Mouse (Mus musculus) ES-E14 (cell line): ENCODE data around the gene Tns1. TPM values are rescaled to one million over a fixed set of nuclear protein-coding genes. Genes with fewer than 3 reads are reported as not detected.

ENCODE experiments used
- DNase-seq: peaks from one replicate; pipeline ENCODE4 v3.0.0-alpha.2; 2013; ENCODE audit warnings: low read depth, low spot score
- H3K27ac ChIP-seq: 2 replicates; pipeline ENCODE4 v1.5.1; 2012; ENCODE audit warnings: low read depth, mild to moderate bottlenecking, low read length, moderate library complexity, mixed read lengths; ENCODE audit not compliant: poor library complexity, insufficient read depth, severe bottlenecking
- H3K36me3 ChIP-seq: 2 replicates; pipeline ENCODE4 v1.6.1; 2012; ENCODE audit warnings: mild to moderate bottlenecking, low read length, moderate library complexity, mixed read lengths; ENCODE audit not compliant: control insufficient read depth, poor library complexity, insufficient read depth, severe bottlenecking
- H3K4me1 ChIP-seq, 2 experiments: fragments of 150-350 bp in 1 of 2; sonication (generic) in 1 of 2; 2 replicates each; pipeline ENCODE4 v1.6.1; 2012; ENCODE audit warnings: low read length in 2 of 2, mild to moderate bottlenecking in 1 of 2, mixed read lengths in 1 of 2; ENCODE audit not compliant: control insufficient read depth in 2 of 2, insufficient read depth in 2 of 2, poor library complexity in 1 of 2
- H3K4me3 ChIP-seq, 2 experiments: fragments of 150-350 bp in 1 of 2; sonication (generic) in 1 of 2; 2 replicates each; pipeline ENCODE4 v1.5.1; 2012; ENCODE audit warnings: low read length in 2 of 2, low read depth in 1 of 2, mild to moderate bottlenecking in 1 of 2, mixed read lengths in 1 of 2; ENCODE audit not compliant: insufficient read depth in 1 of 2, poor library complexity in 1 of 2, severe bottlenecking in 1 of 2
- H3K9ac ChIP-seq: 2 replicates; pipeline ENCODE4 v1.6.1; 2012; ENCODE audit warnings: low read depth, mild to moderate bottlenecking, low read length, mixed read lengths; ENCODE audit not compliant: poor library complexity, insufficient read depth, severe bottlenecking
- H3K9me3 ChIP-seq: fragments of 150-350 bp; sonication (generic); 2 replicates; pipeline ENCODE4 v1.6.1; 2012; ENCODE audit warnings: low read depth, mild to moderate bottlenecking, low read length; ENCODE audit not compliant: control insufficient read depth, insufficient read depth
- CHD2 ChIP-seq: IDR thresholded peaks from 2 replicates; pipeline ENCODE4 v1.6.1; 2014; ENCODE audit warnings: mild to moderate bottlenecking, low read depth, low read length, inconsistent platforms
- HCFC1 ChIP-seq: IDR thresholded peaks from 2 replicates; pipeline ENCODE4 v1.6.1; 2012; ENCODE audit warnings: low read length, inconsistent platforms, borderline replicate concordance; ENCODE audit not compliant: insufficient read depth
- MAFK ChIP-seq: IDR thresholded peaks from 2 replicates; pipeline ENCODE4 v1.6.1; 2014; ENCODE audit warnings: mild to moderate bottlenecking, low read depth, low read length, inconsistent platforms; ENCODE audit not compliant: insufficient read depth
- ZC3H11A ChIP-seq: IDR thresholded peaks from 2 replicates; pipeline ENCODE4 v1.6.1; 2012; ENCODE audit warnings: low read depth, mild to moderate bottlenecking, inconsistent platforms, low read length, borderline replicate concordance
- ZNF384 ChIP-seq: IDR thresholded peaks from 2 replicates; pipeline ENCODE4 v1.6.1; 2012; ENCODE audit warnings: low read depth, low read length, inconsistent platforms
- in situ Hi-C, 2 experiments: fragments of 600-800 bp; cut with MboI; formaldehyde crosslinking; loops; one replicate each; pipeline ENCODE4 v1.15.1; 2025; ENCODE audit warnings: low sequenced_read_pairs in 2 of 2, inconsistent platforms in 1 of 2; ENCODE audit not compliant: unreplicated experiment in 2 of 2
- total RNA-seq: library from RNA; depleted of rRNA; stranded (reverse); fragments of 300-350 nt; gene quantifications from 2 replicates; pipeline ENCODE4 v1.2.3, GENCODE M21; 2012

Gene Tns1
- total RNA-seq, 1 experiment = 9.5 TPM

DNA sequence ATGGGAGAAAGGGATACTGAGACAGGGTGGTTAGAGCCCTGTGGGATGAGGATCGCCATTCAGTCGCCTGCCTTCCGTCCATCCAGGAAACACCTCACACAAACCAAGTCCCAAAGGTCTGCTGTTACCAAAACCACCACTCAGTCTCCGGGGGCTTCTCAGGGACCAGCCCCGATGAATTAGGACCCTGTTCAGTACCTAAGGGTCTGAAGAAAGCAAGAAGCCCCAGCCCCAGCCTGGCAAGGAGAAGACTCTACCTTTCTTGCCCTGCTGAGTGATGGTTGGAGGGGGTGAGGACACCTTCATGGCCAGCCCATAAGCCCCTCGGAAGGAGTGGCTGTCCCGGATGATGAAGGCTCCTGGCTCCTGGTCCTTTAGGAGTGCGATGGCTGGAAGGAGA lies 203.5 kb downstream of the Tns1 start:
- in situ Hi-C loops = no loop called here

DNA sequence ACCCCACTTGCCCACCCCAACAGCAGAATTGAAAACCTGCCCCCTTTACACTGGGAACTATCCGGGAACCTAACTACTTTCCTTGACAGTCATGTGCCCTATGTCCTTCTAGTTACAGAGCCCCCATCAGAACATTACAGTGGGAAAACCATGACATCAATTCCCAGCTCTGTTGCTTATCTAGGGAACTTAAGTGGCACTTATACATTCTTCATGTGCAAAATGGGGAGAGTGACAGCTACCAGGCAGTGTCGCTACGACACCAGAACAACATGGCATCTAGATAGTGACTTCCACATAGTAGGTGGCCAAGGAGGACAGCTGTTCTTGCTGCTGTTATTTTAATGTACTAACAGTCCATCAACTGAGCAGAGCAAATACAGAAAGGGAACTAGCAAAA lies 204.3 kb downstream of the Tns1 start:
- no peak for DNase-seq
- TF ChIP-seq CHD2 = no peak
- TF ChIP-seq HCFC1 = no peak
- no peak for TF ChIP-seq ZC3H11A
- no peak for TF ChIP-seq ZNF384
- TF ChIP-seq MAFK = no peak
- H3K9me3 ChIP-seq = no peaks in the 10 kb centered on the region
- no peaks in the 10 kb centered on the region for H3K36me3 ChIP-seq
- H3K9ac ChIP-seq = no peak overlapping the region
- H3K27ac ChIP-seq = no peak overlapping the region
- no peak overlapping the region for H3K4me3 ChIP-seq
- H3K4me1 ChIP-seq = no peaks in the 10 kb centered on the region
- in situ Hi-C loops = no loop called here

More for the DNA sequence above, 203.5 kb downstream of the Tns1 start:
- Histone ChIP-seq H3K27ac (no peak overlapping the region), H3K4me1 (no peaks in the 10 kb centered on the region), H3K9me3 (no peaks in the 10 kb centered on the region), H3K9ac (no peak overlapping the region), H3K36me3 (no peaks in the 10 kb centered on the region), H3K4me3 (no peak overlapping the region)
- TF ChIP-seq CHD2 (no peak), HCFC1 (no peak), ZC3H11A (no peak)
- no peak for DNase-seq

DNA sequence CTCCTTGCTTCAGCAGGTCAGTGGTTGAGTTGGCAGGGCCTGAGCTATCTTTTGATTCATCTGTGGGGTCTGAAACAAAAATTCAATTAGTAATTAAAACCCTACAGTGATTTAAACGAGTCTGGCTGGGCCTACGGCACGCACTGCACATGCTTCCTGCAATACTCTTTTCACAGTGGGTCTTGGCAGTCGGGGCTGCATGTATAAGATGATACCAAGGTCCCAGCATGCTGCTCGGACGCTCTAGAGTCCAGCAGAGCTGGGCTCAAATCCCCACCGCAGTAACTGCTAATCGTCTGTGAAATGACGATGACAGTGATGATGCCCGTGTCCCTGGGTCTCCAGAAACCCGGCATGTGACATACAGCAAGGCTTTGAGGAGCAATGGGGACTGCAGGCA lies 206.2 kb downstream of the Tns1 start:
- H3K4me1 ChIP-seq = peaks cover 3 to 4% of the 10 kb centered on the region in 2 experiments; a peak in 1 of 4 replicates
- TF ChIP-seq CHD2 = no peak
- no peak for TF ChIP-seq ZNF384
- no peak for TF ChIP-seq ZC3H11A
- TF ChIP-seq MAFK = no peak
- TF ChIP-seq HCFC1 = no peak
- H3K9ac ChIP-seq = no peak overlapping the region
- no peak overlapping the region for H3K4me3 ChIP-seq
- no peak for DNase-seq
- in situ Hi-C loops = no loop called here
- H3K36me3 ChIP-seq = no peaks in the 10 kb centered on the region
- H3K9me3 ChIP-seq = no peaks in the 10 kb centered on the region
- no peak overlapping the region for H3K27ac ChIP-seq

GRCm38 (mm10) chr1:73916298-73916697 lies 208.0 kb downstream of the Tns1 start:
- H3K36me3 ChIP-seq = no peaks in the 10 kb centered on the region

GRCm38 (mm10) chr1:73915218-73916070 lies 208.8 kb downstream of the Tns1 start:
- Histone ChIP-seq H3K36me3 (no peaks in the 10 kb centered on the region), H3K4me1 (peaks cover 3 to 4% of the 10 kb centered on the region in 2 experiments; a peak in 1 of 4 replicates), H3K27ac (no peak overlapping the region), H3K4me3 (no peak overlapping the region), H3K9me3 (no peaks in the 10 kb centered on the region), H3K9ac (no peak overlapping the region)
- DNase-seq = no peak
- TF ChIP-seq ZNF384 (no peak), ZC3H11A (no peak), HCFC1 (no peak)
- in situ Hi-C loops = no loop called here

More at GRCm38 (mm10) chr1:73916298-73916697, 208.0 kb downstream of the Tns1 start:
- Histone ChIP-seq H3K4me1 (peaks cover 3 to 4% of the 10 kb centered on the region in 2 experiments; a peak in 1 of 4 replicates), H3K9ac (no peak overlapping the region), H3K9me3 (no peaks in the 10 kb centered on the region), H3K4me3 (no peak overlapping the region), H3K27ac (no peak overlapping the region)
- no peak for DNase-seq
- TF ChIP-seq ZNF384 (no peak), CHD2 (no peak), ZC3H11A (no peak), MAFK (no peak), HCFC1 (no peak)
- in situ Hi-C loops = no loop called here
